Mouse (Mus musculus): ENCODE measurements around the gene Gm38431. TPM values are rescaled to one million over a fixed set of nuclear protein-coding genes. Genes with fewer than 3 reads are reported as not detected.

Gene Gm38431
- polyA plus RNA-seq, 1 experiment from 2014 or later = 3.0 TPM

DNA sequence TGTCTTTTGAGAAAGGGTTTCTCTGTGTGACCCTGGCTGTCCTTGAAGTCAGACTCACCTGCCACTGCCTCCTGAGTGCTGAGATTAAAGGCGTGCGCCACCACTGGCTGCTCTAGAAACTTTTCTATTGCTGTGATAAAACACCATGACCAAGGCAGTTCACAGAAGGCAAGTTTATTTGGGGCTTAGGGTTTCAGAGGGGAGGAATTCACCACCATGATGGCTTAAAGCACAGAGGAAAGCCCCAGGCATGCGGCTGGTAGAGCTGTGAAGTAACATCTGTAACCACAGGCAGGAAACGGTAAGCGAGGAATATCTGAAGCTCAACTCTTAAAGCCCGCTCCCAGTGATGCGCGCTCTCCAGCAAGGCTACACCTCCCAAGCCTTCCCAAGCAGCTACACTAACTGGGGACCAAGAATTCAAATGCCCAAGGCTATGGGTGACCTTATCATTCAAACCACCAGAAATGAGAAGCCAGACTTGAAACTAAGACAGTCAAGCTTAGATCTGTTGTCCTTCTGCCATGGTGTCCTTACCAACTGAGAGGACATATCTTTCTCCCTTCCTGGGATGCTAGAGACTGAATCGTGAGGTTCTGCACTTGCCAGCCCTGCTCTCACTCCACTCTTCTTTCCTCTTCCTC lies 41.4 kb upstream of the Gm38431 start:
- Histone ChIP-seq H3K27ac (ENCODE audit: low read depth) (no peak overlapping the region), H3K4me1 (ENCODE audit: insufficient read depth) (0 out of 2 replicates have a peak, but pooled peaks cover 3% of the 10 kb centered on the region), H3K4me3 (ENCODE audit: low read depth, low read length) (no peak overlapping the region), H3K36me3 (ENCODE audit: insufficient read depth) (peaks cover 10% of the 10 kb centered on the region), H3K9me3 (ENCODE audit: low read depth, low read length) (no peaks in the 10 kb centered on the region), H3K27me3 (ENCODE audit: insufficient read depth, low read length) (no peaks in the 10 kb centered on the region), H3K9ac (no peak overlapping the region), H3K4me2 (no peak overlapping the region)
- ATAC-seq (ENCODE audit: insufficient read depth) (no peak), DNase-seq (no peak)
- WGBS = 77% methylated on average over 9 of the region's 9 CpGs
- no peak for TF ChIP-seq CTCF (IDR thresholded peaks at IDR 0.05; ENCODE audit: low read depth)

GRCm38 (mm10) chr9:21132102-21132775 lies 40.4 kb upstream of the Gm38431 start:
- WGBS = 80% methylated on average over 12 of the region's 12 CpGs
- no peak overlapping the region for H3K4me2 ChIP-seq
- no peak for ATAC-seq (ENCODE audit: insufficient read depth)

GRCm38 (mm10) chr9:21131059-21131956 lies 39.5 kb upstream of the Gm38431 start, which contains the start of gene Tyk2:
Tyk2 (minus strand) TSS chr9:21131243.
- no peaks in the 10 kb centered on the region for H3K27me3 ChIP-seq (ENCODE audit: insufficient read depth, low read length)
- 5% methylated on average over 37 of the region's 37 CpGs for WGBS
- ATAC-seq (ENCODE audit: insufficient read depth) = peak; percentile 98
- H3K9me3 ChIP-seq (ENCODE audit: low read depth, low read length) = no peaks in the 10 kb centered on the region
- peak; percentile 98 for DNase-seq
- H3K4me1 ChIP-seq (ENCODE audit: insufficient read depth) = 0 out of 2 replicates have a peak, but pooled peaks cover 3% of the 10 kb centered on the region
- H3K27ac ChIP-seq (ENCODE audit: low read depth) = peak within 1 kb of the TSS; percentile 65; the same call in 1 of the 2 replicates
- no peak for TF ChIP-seq CTCF (IDR thresholded peaks at IDR 0.05; ENCODE audit: low read depth)
- H3K4me3 ChIP-seq (ENCODE audit: low read depth, low read length) = peak within 1 kb of the TSS; percentile 65
- H3K4me2 ChIP-seq = peak within 1 kb of the TSS; percentile 85
- H3K36me3 ChIP-seq (ENCODE audit: insufficient read depth) = peaks cover 8% of the 10 kb centered on the region; the same call in 1 of the 2 replicates
- peak within 1 kb of the TSS; percentile 68 for H3K9ac ChIP-seq

More at GRCm38 (mm10) chr9:21132102-21132775, 40.4 kb upstream of the Gm38431 start:
- no peak overlapping the region for H3K4me3 ChIP-seq (ENCODE audit: low read depth, low read length)
- peaks cover under 1% of the 10 kb centered on the region; the same call in 1 of the 2 replicates for H3K36me3 ChIP-seq (ENCODE audit: insufficient read depth)
- no peaks in the 10 kb centered on the region for H3K27me3 ChIP-seq (ENCODE audit: insufficient read depth, low read length)
- no peaks in the 10 kb centered on the region for H3K9me3 ChIP-seq (ENCODE audit: low read depth, low read length)
- no peak overlapping the region for H3K27ac ChIP-seq (ENCODE audit: low read depth)
- TF ChIP-seq CTCF (IDR thresholded peaks at IDR 0.05; ENCODE audit: low read depth) = 0 out of 2 replicates have a peak, but pooled peaks have one; percentile 26
- 0 out of 2 replicates have a peak, but pooled peaks cover 3% of the 10 kb centered on the region for H3K4me1 ChIP-seq (ENCODE audit: insufficient read depth)
- H3K9ac ChIP-seq = no peak overlapping the region
- peak; percentile 20 for DNase-seq

GRCm38 (mm10) chr9:21126259-21126627 lies 34.4 kb upstream of the Gm38431 start:
- Histone ChIP-seq H3K27me3 (ENCODE audit: insufficient read depth, low read length) (no peaks in the 10 kb centered on the region), H3K36me3 (ENCODE audit: insufficient read depth) (peaks cover 33% of the 10 kb centered on the region; the same call in 1 of the 2 replicates), H3K4me2 (no peak overlapping the region), H3K4me1 (ENCODE audit: insufficient read depth) (0 out of 2 replicates have a peak, but pooled peaks cover 3% of the 10 kb centered on the region), H3K9ac (no peak overlapping the region), H3K4me3 (ENCODE audit: low read depth, low read length) (no peak overlapping the region), H3K9me3 (ENCODE audit: low read depth, low read length) (no peaks in the 10 kb centered on the region), H3K27ac (ENCODE audit: low read depth) (no peak overlapping the region)
- TF ChIP-seq CTCF (IDR thresholded peaks at IDR 0.05; ENCODE audit: low read depth) = no peak
- ATAC-seq (ENCODE audit: insufficient read depth) (no peak), DNase-seq (peak; percentile 29)
- 47% methylated on average over 2 of the region's 2 CpGs for WGBS

GRCm38 (mm10) chr9:21125502-21126258 lies 33.9 kb upstream of the Gm38431 start:
- no peak overlapping the region for H3K27ac ChIP-seq (ENCODE audit: low read depth)
- ATAC-seq (ENCODE audit: insufficient read depth) (no peak), DNase-seq (no peak)
- 0 out of 2 replicates have a peak, but pooled peaks cover 3% of the 10 kb centered on the region for H3K4me1 ChIP-seq (ENCODE audit: insufficient read depth)
- no peaks in the 10 kb centered on the region for H3K9me3 ChIP-seq (ENCODE audit: low read depth, low read length)
- TF ChIP-seq CTCF (IDR thresholded peaks at IDR 0.05; ENCODE audit: low read depth) = no peak
- no peak overlapping the region for H3K4me2 ChIP-seq
- H3K27me3 ChIP-seq (ENCODE audit: insufficient read depth, low read length) = no peaks in the 10 kb centered on the region
- WGBS = 80% methylated on average over 9 of the region's 9 CpGs
- no peak overlapping the region for H3K9ac ChIP-seq
- no peak overlapping the region for H3K4me3 ChIP-seq (ENCODE audit: low read depth, low read length)
- peaks cover 37% of the 10 kb centered on the region; the same call in 1 of the 2 replicates for H3K36me3 ChIP-seq (ENCODE audit: insufficient read depth)

DNA sequence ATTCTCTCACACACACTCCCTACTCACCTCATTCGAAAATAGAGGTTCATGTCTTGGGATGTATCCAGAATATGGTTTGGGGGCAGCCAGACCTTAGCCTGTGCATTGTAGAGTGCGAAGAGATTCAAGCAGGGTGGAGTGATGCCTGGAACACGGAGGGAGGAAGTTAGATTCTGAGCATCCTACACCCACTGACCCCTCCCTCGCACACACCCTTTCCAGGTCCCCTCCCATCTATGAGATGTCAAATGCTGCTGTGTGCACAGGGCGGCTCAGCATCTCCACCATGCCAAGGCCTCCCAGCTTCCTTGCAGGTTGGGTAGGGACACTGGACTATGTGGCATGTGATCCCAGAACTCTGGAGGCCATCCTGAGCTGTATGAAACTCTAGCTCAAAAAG lies 33.0 kb upstream of the Gm38431 start:
- no peak for ATAC-seq (ENCODE audit: insufficient read depth)
- Histone ChIP-seq H3K9ac (no peak overlapping the region), H3K36me3 (ENCODE audit: insufficient read depth) (peaks cover 37% of the 10 kb centered on the region; the same call in 1 of the 2 replicates), H3K27ac (ENCODE audit: low read depth) (no peak overlapping the region), H3K27me3 (ENCODE audit: insufficient read depth, low read length) (no peaks in the 10 kb centered on the region), H3K9me3 (ENCODE audit: low read depth, low read length) (no peaks in the 10 kb centered on the region), H3K4me1 (ENCODE audit: insufficient read depth) (no peaks in the 10 kb centered on the region), H3K4me3 (ENCODE audit: low read depth, low read length) (no peak overlapping the region), H3K4me2 (no peak overlapping the region)
- TF ChIP-seq CTCF (IDR thresholded peaks at IDR 0.05; ENCODE audit: low read depth) = no peak
- DNase-seq = no peak
- 82% methylated on average over 5 of the region's 5 CpGs for WGBS

Measured in lung, embryonic 14.5 days (tissue).